Mouse (Mus musculus) heart, embryonic 11.5 days (tissue): ENCODE results near the gene Map4k5. TPM values are rescaled to one million over a fixed set of nuclear protein-coding genes. Genes with fewer than 3 reads are reported as not detected.

ENCODE experiments used
- ATAC-seq: fragments of 200-750 bp; cut with Nextera tagmentation; replicated peaks from 2 replicates; pipeline ENCODE4 v1.8.0; 2017; ENCODE audit warnings: moderate library complexity; ENCODE audit not compliant: insufficient number of reproducible peaks, low FRiP score, low TSS enrichment
- H3K27ac ChIP-seq: fragments of 300-500 bp; sonication (generic); 2 replicates; pipeline ENCODE4 v1.5.1; 2014; ENCODE audit warnings: mild to moderate bottlenecking, low read depth, low read length
- H3K27me3 ChIP-seq: fragments of 300-500 bp; sonication (generic); 2 replicates; pipeline ENCODE4 v1.6.1; 2014; ENCODE audit warnings: mild to moderate bottlenecking, low read length, mixed read lengths; ENCODE audit not compliant: control insufficient read depth, insufficient read depth
- H3K36me3 ChIP-seq: fragments of 300-500 bp; sonication (generic); 2 replicates; pipeline ENCODE4 v1.6.1; 2014; ENCODE audit warnings: mild to moderate bottlenecking, low read length, moderate library complexity, mixed read lengths; ENCODE audit not compliant: control insufficient read depth, insufficient read depth
- H3K4me1 ChIP-seq: fragments of 300-500 bp; sonication (generic); 2 replicates; pipeline ENCODE4 v1.6.1; 2014; ENCODE audit warnings: low read length; ENCODE audit not compliant: control insufficient read depth, insufficient read depth
- H3K4me2 ChIP-seq: fragments of 300-500 bp; sonication (generic); 2 replicates; pipeline ENCODE4 v1.6.1; 2014; ENCODE audit warnings: mild to moderate bottlenecking, moderate library complexity
- H3K4me3 ChIP-seq: fragments of 300-500 bp; sonication (generic); 2 replicates; pipeline ENCODE4 v1.5.1; 2014; ENCODE audit warnings: low read depth, low read length
- H3K9ac ChIP-seq: fragments of 300-500 bp; sonication (generic); 2 replicates; pipeline ENCODE4 v1.6.1; 2014; ENCODE audit warnings: mild to moderate bottlenecking, low read depth, low read length, moderate library complexity
- H3K9me3 ChIP-seq: fragments of 300-500 bp; sonication (generic); replicated peaks from 2 replicates; pipeline ENCODE4 v1.6.1; 2016; ENCODE audit warnings: low read length; ENCODE audit not compliant: control insufficient read depth
- WGBS: fragments of 180-500 bp; shearing (Covaris S2); extraction: QIAGEN DNeasy Blood & Tissue Kit; methylation state at CpG from one replicate; pipeline ENCODE4 v1.1.7; 2014; ENCODE audit not compliant: insufficient replicate concordance; 5-methylcytosine and 5-hydroxymethylcytosine counted together
- microRNA counts: library from miRNA; unstranded; fragments of <30 nt; microRNA quantifications from one replicate; lab custom pipeline; 2015
- microRNA-seq: library from miRNA; unstranded; fragments of <30 nt; microRNA quantifications from one replicate; pipeline ENCODE4, GENCODE M21; 2016; ENCODE audit warnings: borderline number of aligned reads
- polyA plus RNA-seq: library from polyadenylated mRNA; unstranded; fragments of >200 nt; fragmentation: Nextera tagmentation; extraction: Ambion mirVana; gene quantifications from 2 replicates; pipeline ENCODE4 v1.2.1, GENCODE M21; 2014

The Map4k5 gene
- polyA plus RNA-seq, 1 experiment from 2014 or later: 32.6 TPM

- WGBS: 76% methylated on average over 5 of the region's 5 CpGs
Observed at GRCm38 (mm10) chr12:69753936-69754335, 139.1 kb downstream of the Map4k5 start.

More at GRCm38 (mm10) chr12:69753936-69754335, 139.1 kb downstream of the Map4k5 start:
- ATAC-seq: no peak
- Histone ChIP-seq H3K4me2 (no peak overlapping the region), H3K27me3 (no peaks in the 10 kb centered on the region), H3K27ac (no peak overlapping the region), H3K4me3 (no peak overlapping the region), H3K4me1 (peaks cover 17% of the 10 kb centered on the region), H3K36me3 (no peaks in the 10 kb centered on the region), H3K9ac (no peak overlapping the region), H3K9me3 (no peaks in the 10 kb centered on the region)

MicroRNA genes within 50 kb of the gene (microRNA counts, 519-probe panel; counts per million panel counts)
- 32.2 counts per million for microRNA mmu-miR-681 (lab: Ali Mortazavi, UCI)

Small RNAs within 50 kb of the gene (microRNA-seq; reads per million reads assigned to microRNA genes)
- not detected for gene Mir681

Other genes with a start within 250 kb of the Map4k5 start
- 7.9 and 9.1 TPM in 2 replicates for gene Sos2, start 211.3 kb downstream of the Map4k5 start, polyA plus RNA-seq
- 15.2 and 18.0 TPM in 2 replicates for gene L2hgdh, start 168.3 kb downstream of the Map4k5 start, polyA plus RNA-seq
- gene Atp5s, start 168.2 kb downstream of the Map4k5 start, polyA plus RNA-seq: 30.1 and 35.8 TPM in 2 replicates
- 3.8 and 5.2 TPM in 2 replicates for gene Cdkl1, start 101.9 kb downstream of the Map4k5 start, polyA plus RNA-seq
- gene Atl1, start 586 bp downstream of the Map4k5 start, polyA plus RNA-seq: 6.2 and 8.6 TPM in 2 replicates
- gene Sav1, start 93.8 kb upstream of the Map4k5 start, polyA plus RNA-seq: 6.4 and 7.4 TPM in 2 replicates
- 7.8 and 9.1 TPM in 2 replicates for gene Nin, start 220.5 kb upstream of the Map4k5 start, polyA plus RNA-seq